Mouse (Mus musculus) myocyte (in vitro differentiated cells): ENCODE results near the gene Krt6b. TPM values are rescaled to one million over a fixed set of nuclear protein-coding genes. Genes with fewer than 3 reads are reported as not detected.

Source experiments
- H3K27me3 ChIP-seq: one replicate; pipeline ENCODE4 v1.6.1; 2011; ENCODE audit not compliant: control insufficient read depth, insufficient read depth, insufficient read length
- H3K36me3 ChIP-seq: one replicate; pipeline ENCODE4 v1.6.1; 2011; ENCODE audit not compliant: control insufficient read depth, insufficient read depth
- H3K4me2 ChIP-seq: one replicate; pipeline ENCODE4 v1.6.1; 2011; ENCODE audit warnings: low read depth, control low read depth
- H3K4me3 ChIP-seq: one replicate; pipeline ENCODE4 v1.5.1; 2011; ENCODE audit warnings: mild to moderate bottlenecking, control low read depth, moderate library complexity
- H3K79me2 ChIP-seq: one replicate; pipeline ENCODE4 v1.6.1; 2011; ENCODE audit not compliant: control insufficient read depth, insufficient read depth
- H3ac ChIP-seq: one replicate; pipeline ENCODE4 v1.6.1; 2011; ENCODE audit not compliant: control insufficient read depth, insufficient read length
- CEBPB ChIP-seq: IDR thresholded peaks from 2 replicates; pipeline ENCODE4 v1.6.1; 2011; ENCODE audit warnings: mild to moderate bottlenecking, moderate library complexity; ENCODE audit not compliant: poor library complexity, insufficient read depth, severe bottlenecking
- E2F4 ChIP-seq: IDR thresholded peaks from one replicate; pipeline ENCODE4 v1.6.1; 2011; ENCODE audit warnings: mild to moderate bottlenecking, control low read depth, moderate library complexity; ENCODE audit not compliant: insufficient read depth
- MAX ChIP-seq: IDR thresholded peaks from one replicate; pipeline ENCODE4 v1.6.1; 2011; ENCODE audit warnings: low read depth, mild to moderate bottlenecking, control low read depth
- MYOD1 ChIP-seq, 3 experiments: IDR thresholded peaks; one replicate each; pipeline ENCODE4 v1.6.1; 2011; ENCODE audit warnings: control low read depth in 2 of 3, low read depth in 2 of 3, mild to moderate bottlenecking in 2 of 3, moderate library complexity in 1 of 3; ENCODE audit not compliant: insufficient read length in 2 of 3, control insufficient read depth in 1 of 3
- MYOG ChIP-seq, 3 experiments: IDR thresholded peaks; one replicate each; pipeline ENCODE4 v1.6.1; 2011; ENCODE audit warnings: control low read depth in 2 of 3, low read depth in 2 of 3, mild to moderate bottlenecking in 2 of 3; ENCODE audit not compliant: insufficient read length in 2 of 3, control insufficient read depth in 1 of 3, insufficient read depth in 1 of 3
- POLR2A ChIP-seq: IDR thresholded peaks from one replicate; pipeline ENCODE4 v1.6.1; 2011; ENCODE audit warnings: low read depth, mild to moderate bottlenecking, control low read depth, moderate library complexity; ENCODE audit not compliant: insufficient read length
- POLR2AphosphoS2 ChIP-seq: IDR thresholded peaks from one replicate; pipeline ENCODE4 v1.6.1; 2011; ENCODE audit warnings: low read depth, control low read depth; ENCODE audit not compliant: insufficient read length
- REST ChIP-seq: IDR thresholded peaks from one replicate; pipeline ENCODE4 v1.6.1; 2011; ENCODE audit warnings: mild to moderate bottlenecking, control low read depth, moderate library complexity; ENCODE audit not compliant: insufficient read depth, insufficient read length
- SRF ChIP-seq: IDR thresholded peaks from one replicate; pipeline ENCODE4 v1.6.1; 2011; ENCODE audit warnings: low read depth; ENCODE audit not compliant: control insufficient read depth, insufficient read length
- TCF12 ChIP-seq: IDR thresholded peaks from one replicate; pipeline ENCODE4 v1.6.1; 2011; ENCODE audit warnings: mild to moderate bottlenecking, control low read depth; ENCODE audit not compliant: poor library complexity, insufficient read depth, severe bottlenecking
- TCF3 ChIP-seq: IDR thresholded peaks from one replicate; pipeline ENCODE4 v1.6.1; 2011; ENCODE audit warnings: low read depth, control low read depth; ENCODE audit not compliant: insufficient read length
- USF1 ChIP-seq: IDR thresholded peaks from one replicate; pipeline ENCODE4 v1.6.1; 2011; ENCODE audit warnings: low read depth, mild to moderate bottlenecking, control low read depth, moderate library complexity
- polyA plus RNA-seq: library from polyadenylated mRNA; unstranded; fragments of >200 nt; fragmentation: generic; extraction: Trizol; gene quantifications from one replicate; pipeline ENCODE4 v1.2.1, GENCODE M21; 2012; ENCODE audit warnings: missing spikeins

Gene Krt6b
- polyA plus RNA-seq, 1 experiment: not detected

GRCm38 (mm10) chr15:101708683-101709082 lies 28.6 kb upstream of the Krt6b start:
- Histone ChIP-seq H3K4me3 (no peak overlapping the region), H3K27me3 (peaks cover 31% of the 10 kb centered on the region), H3K4me2 (no peak overlapping the region), H3K36me3 (no peaks in the 10 kb centered on the region), H3K79me2 (no peaks in the 10 kb centered on the region), H3ac (no peak overlapping the region)
- TF ChIP-seq E2F4 (no peak), SRF (no peak), CEBPB (no peak), REST (no peak), USF1 (no peak), TCF12 (no peak), MYOD1 (IDR thresholded peaks at IDR 0.05; ENCODE audit: control insufficient read depth in 1 of 3, insufficient read length in 2 of 3, low read depth in 2 of 3) (no peak), POLR2A (no peak), POLR2AphosphoS2 (no peak), TCF3 (no peak), MAX (no peak), MYOG (IDR thresholded peaks at IDR 0.05; ENCODE audit: control insufficient read depth in 1 of 3, insufficient read depth in 1 of 3, insufficient read length in 2 of 3, low read depth in 2 of 3) (no peak)

DNA sequence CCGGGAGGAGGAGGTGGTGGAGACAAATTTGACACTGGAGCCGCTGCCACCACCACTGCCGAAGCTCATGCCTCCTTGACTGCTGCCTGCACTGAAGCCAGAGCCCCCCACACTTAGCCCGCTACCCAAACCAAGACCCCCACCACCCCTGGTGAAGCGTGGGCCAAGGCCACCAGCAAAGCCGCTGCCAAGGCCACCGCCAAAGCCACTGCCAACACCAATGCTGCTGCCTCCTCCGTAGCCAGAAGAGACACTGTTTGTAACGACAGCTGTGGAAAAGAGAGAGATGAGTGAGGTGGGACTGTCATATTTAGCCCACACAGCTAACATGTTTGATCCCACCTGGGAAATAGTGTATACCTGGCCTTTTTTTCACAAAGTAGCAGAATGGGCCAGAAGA lies 27.4 kb upstream of the Krt6b start:
- Histone ChIP-seq H3K4me2 (no peak overlapping the region), H3K4me3 (no peak overlapping the region), H3K79me2 (no peaks in the 10 kb centered on the region), H3K36me3 (no peaks in the 10 kb centered on the region), H3K27me3 (peaks cover 23% of the 10 kb centered on the region), H3ac (no peak overlapping the region)
- TF ChIP-seq TCF3 (no peak), CEBPB (no peak), TCF12 (no peak), USF1 (no peak), SRF (no peak), POLR2AphosphoS2 (no peak), E2F4 (no peak), POLR2A (no peak), REST (no peak), MAX (no peak), MYOG (IDR thresholded peaks at IDR 0.05; ENCODE audit: control insufficient read depth in 1 of 3, insufficient read depth in 1 of 3, insufficient read length in 2 of 3, low read depth in 2 of 3) (no peak), MYOD1 (IDR thresholded peaks at IDR 0.05; ENCODE audit: control insufficient read depth in 1 of 3, insufficient read length in 2 of 3, low read depth in 2 of 3) (no peak)

GRCm38 (mm10) chr15:101704066-101704465 lies 24.0 kb upstream of the Krt6b start:
- Histone ChIP-seq H3ac (no peak overlapping the region), H3K4me3 (no peak overlapping the region), H3K4me2 (no peak overlapping the region), H3K36me3 (no peaks in the 10 kb centered on the region), H3K79me2 (no peaks in the 10 kb centered on the region), H3K27me3 (peaks cover 7% of the 10 kb centered on the region)
- TF ChIP-seq POLR2AphosphoS2: no peak
- TF ChIP-seq MAX: no peak
- TF ChIP-seq E2F4: no peak
- no peak for TF ChIP-seq TCF12
- TF ChIP-seq TCF3: no peak
- no peak for TF ChIP-seq SRF
- no peak for TF ChIP-seq POLR2A
- TF ChIP-seq USF1: no peak
- TF ChIP-seq REST: no peak
- TF ChIP-seq CEBPB: no peak

DNA sequence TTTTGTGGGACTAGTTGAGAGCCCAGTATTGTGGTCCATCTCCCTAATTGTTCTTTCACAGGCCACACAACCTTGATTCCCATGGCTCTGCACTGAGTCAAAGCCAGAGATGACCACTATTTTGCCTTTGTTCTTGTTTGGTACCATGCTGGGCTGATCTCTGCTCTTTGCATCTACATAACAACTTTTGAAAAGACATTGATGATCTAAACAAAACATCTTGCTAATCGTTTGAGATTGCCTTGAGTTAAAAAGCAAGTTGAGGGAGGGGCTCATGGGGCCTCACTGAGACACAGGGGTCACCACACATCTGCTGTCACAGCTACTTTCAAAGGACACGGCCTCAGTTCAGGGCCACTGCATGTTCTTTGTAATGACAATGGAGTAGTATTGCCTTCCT lies 22.3 kb upstream of the Krt6b start:
- no peak for TF ChIP-seq USF1
- H3K79me2 ChIP-seq: no peaks in the 10 kb centered on the region

DNA sequence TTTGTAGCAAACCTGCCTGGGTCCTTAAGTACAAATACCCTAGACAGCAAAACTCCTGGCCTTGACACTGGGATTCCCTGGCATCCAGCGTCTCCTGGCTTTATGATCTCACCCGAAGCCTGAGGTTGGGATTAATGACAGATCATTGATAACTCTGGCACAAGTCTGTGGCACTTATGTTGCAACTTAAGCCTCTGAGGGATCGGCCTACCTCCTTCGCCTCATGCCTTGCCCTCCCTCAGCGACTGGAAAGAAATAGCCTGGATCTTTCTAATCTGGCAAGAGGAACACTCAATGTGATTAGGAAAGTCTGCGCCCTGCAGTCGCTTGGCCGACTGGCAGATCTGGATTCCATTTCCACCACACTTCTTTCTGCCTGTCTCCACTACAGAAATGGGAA lies 19.8 kb upstream of the Krt6b start:
- TF ChIP-seq MYOD1 (IDR thresholded peaks at IDR 0.05; ENCODE audit: control insufficient read depth in 1 of 3, insufficient read length in 2 of 3, low read depth in 2 of 3) (no peak), CEBPB (no peak), POLR2A (no peak), MAX (no peak), TCF12 (no peak), POLR2AphosphoS2 (no peak), USF1 (no peak), E2F4 (no peak), MYOG (IDR thresholded peaks at IDR 0.05; ENCODE audit: control insufficient read depth in 1 of 3, insufficient read depth in 1 of 3, insufficient read length in 2 of 3, low read depth in 2 of 3) (no peak), TCF3 (no peak), SRF (no peak), REST (no peak)
- Histone ChIP-seq H3K36me3 (no peaks in the 10 kb centered on the region), H3K27me3 (no peaks in the 10 kb centered on the region), H3K4me3 (no peak overlapping the region), H3K4me2 (no peak overlapping the region), H3K79me2 (no peaks in the 10 kb centered on the region), H3ac (no peak overlapping the region)

More for the DNA sequence above, 22.3 kb upstream of the Krt6b start:
- H3K4me3 ChIP-seq: no peak overlapping the region
- no peak overlapping the region for H3ac ChIP-seq
- H3K4me2 ChIP-seq: no peak overlapping the region
- no peaks in the 10 kb centered on the region for H3K36me3 ChIP-seq
- peaks cover 4% of the 10 kb centered on the region for H3K27me3 ChIP-seq
